Mouse (Mus musculus) lung, adult 2 months (tissue): ENCODE measurements around the gene Fzd10.

ENCODE experiments used
- CTCF ChIP-seq: fragments of 200-500 bp; IDR thresholded peaks from 2 replicates; pipeline ENCODE4 v1.5.1; 2011; ENCODE audit warnings: mild to moderate bottlenecking, low read length, control low read depth; ENCODE audit not compliant: insufficient read depth
- POLR2A ChIP-seq: fragments of 200-500 bp; IDR thresholded peaks from 2 replicates; pipeline ENCODE4 v1.6.1; 2011; ENCODE audit warnings: low read depth, mild to moderate bottlenecking, control low read depth, low read length, borderline replicate concordance; ENCODE audit errors: extremely low read depth

- no peak for TF ChIP-seq POLR2A
- TF ChIP-seq CTCF, result no peak
Observed at GRCm38 (mm10) chr5:128552136-128552890, 48.3 kb upstream of the Fzd10 start.
